Mouse (Mus musculus): ENCODE measurements around the gene Sgta. TPM values are rescaled to one million over a fixed set of nuclear protein-coding genes. Genes with fewer than 3 reads are reported as not detected.

The Sgta gene
- total and polyA plus RNA-seq, 3 experiments: 100 to 1,019 (median 152) TPM

DNA sequence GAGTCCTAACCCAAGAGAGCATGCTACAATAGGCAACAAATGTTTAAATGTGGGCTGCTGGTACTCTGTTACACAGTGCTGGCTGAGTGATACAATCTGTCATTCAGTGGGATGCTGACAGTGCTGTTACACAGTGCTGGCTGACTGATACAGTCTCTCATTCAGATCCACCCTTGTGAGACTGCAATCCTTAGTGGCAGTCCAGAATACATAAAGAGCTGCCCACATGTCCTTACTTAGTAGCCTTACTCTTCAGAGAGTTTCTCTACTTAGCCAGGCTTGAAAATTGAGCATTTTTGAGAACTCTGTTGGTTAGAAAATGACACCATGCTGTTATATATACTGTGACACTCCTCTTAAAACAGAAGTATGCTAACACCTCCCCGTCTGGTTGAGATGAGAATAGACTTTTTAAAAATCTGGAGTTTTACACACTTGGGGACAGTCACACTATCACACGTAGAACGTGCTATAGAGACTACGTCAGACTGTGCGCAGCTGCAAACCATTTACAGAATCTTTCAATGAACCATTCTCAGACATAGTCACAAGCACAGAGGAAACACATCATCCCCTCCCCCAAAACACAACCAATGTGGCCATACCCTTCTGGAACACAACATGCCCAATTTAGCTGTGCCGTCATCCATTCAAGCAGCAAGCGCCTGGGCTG, 53.8 kb downstream of the Sgta start:
- Histone ChIP-seq H3K79me2 (ENCODE audit: control insufficient read depth, insufficient read depth, low read length, poor library complexity) (no peaks in the 10 kb centered on the region), H3K4me1 (ENCODE audit: control insufficient read depth in 1 of 2, insufficient read depth in 2 of 2, low read length in 2 of 2) (no peaks in the 10 kb centered on the region), H3K9ac (ENCODE audit: control insufficient read depth, low read depth, low read length, poor library complexity, severe bottlenecking) (no peak overlapping the region), H3K27ac (ENCODE audit: control insufficient read depth, low read depth, low read length) (no peak overlapping the region), H3K27me3 (ENCODE audit: control insufficient read depth in 1 of 2, insufficient read depth in 2 of 2, low read length in 2 of 2) (no peaks in the 10 kb centered on the region), H3K36me3 (ENCODE audit: control insufficient read depth in 1 of 2, insufficient read depth in 2 of 2, low read length in 2 of 2) (peaks cover 0 to 2% of the 10 kb centered on the region in 2 experiments; a peak in 1 of 4 replicates), H3K4me3 (ENCODE audit: control insufficient read depth in 1 of 2, insufficient read depth in 1 of 2, low read depth in 2 of 2, low read length in 2 of 2) (no peak overlapping the region), H3K9me3 (replicated peaks; ENCODE audit: insufficient read depth, low read length) (no peaks in the 10 kb centered on the region)
- DNase-seq (ENCODE audit: low read depth, low spot score): no peak
- TF ChIP-seq ZMIZ1 (IDR thresholded peaks at IDR 0.05; ENCODE audit: low read depth, low read length) (no peak), RCOR1 (IDR thresholded peaks at IDR 0.05; ENCODE audit: low read depth, low read length) (no peak), POLR2AphosphoS2 (IDR thresholded peaks at IDR 0.05; ENCODE audit: low read length) (no peak), MAFK (IDR thresholded peaks at IDR 0.05; ENCODE audit: borderline replicate concordance, low read depth, low read length) (no peak), MAX (IDR thresholded peaks at IDR 0.05; ENCODE audit: low read length) (no peak), EP300 (IDR thresholded peaks at IDR 0.05; ENCODE audit: low read depth in 1 of 2, low read length in 2 of 2) (no peak), MEF2A (IDR thresholded peaks at IDR 0.05; ENCODE audit: extremely low read depth, insufficient replicate concordance, low read depth, low read length, poor library complexity, severe bottlenecking) (no peak), TAL1 (IDR thresholded peaks at IDR 0.05; ENCODE audit: low read length) (no peak), NELFE (IDR thresholded peaks at IDR 0.05; ENCODE audit: low read depth, low read length) (no peak), CHD2 (IDR thresholded peaks at IDR 0.05; ENCODE audit: low read length) (no peak), CTCF (IDR thresholded peaks at IDR 0.05 in 2 of 3, conservative IDR thresholded peaks at IDR 0.05 in 1 of 3; ENCODE audit: control insufficient read depth in 1 of 3, insufficient read depth in 1 of 3, low read depth in 2 of 3, low read length in 3 of 3, poor library complexity in 1 of 3, severe bottlenecking in 1 of 3) (no peak), CHD1 (IDR thresholded peaks at IDR 0.05; ENCODE audit: low read depth, low read length) (no peak), MAZ (IDR thresholded peaks at IDR 0.05; ENCODE audit: low read depth, low read length) (no peak), GATA1 (IDR thresholded peaks at IDR 0.05; ENCODE audit: low read depth, low read length) (no peak), TCF12 (IDR thresholded peaks at IDR 0.05; ENCODE audit: low read depth, low read length) (no peak), E2F4 (IDR thresholded peaks at IDR 0.05; ENCODE audit: borderline replicate concordance, low read depth, low read length) (no peak), MYC (IDR thresholded peaks at IDR 0.05; ENCODE audit: low read depth, low read length) (no peak), ZKSCAN1 (IDR thresholded peaks at IDR 0.05; ENCODE audit: low read depth, low read length) (no peak)

GRCm38 (mm10) chr10:81001161-81001560, 58.8 kb downstream of the Sgta start:
- Histone ChIP-seq H3K27ac (ENCODE audit: control insufficient read depth, low read depth, low read length) (no peak overlapping the region), H3K27me3 (ENCODE audit: control insufficient read depth in 1 of 2, insufficient read depth in 2 of 2, low read length in 2 of 2) (no peaks in the 10 kb centered on the region), H3K9me3 (replicated peaks; ENCODE audit: insufficient read depth, low read length) (no peaks in the 10 kb centered on the region), H3K9ac (ENCODE audit: control insufficient read depth, low read depth, low read length, poor library complexity, severe bottlenecking) (no peak overlapping the region), H3K36me3 (ENCODE audit: control insufficient read depth in 1 of 2, insufficient read depth in 2 of 2, low read length in 2 of 2) (peaks cover 0 to 5% of the 10 kb centered on the region in 2 experiments; a peak in 2 of 4 replicates), H3K4me3 (ENCODE audit: control insufficient read depth in 1 of 2, insufficient read depth in 1 of 2, low read depth in 2 of 2, low read length in 2 of 2) (no peak overlapping the region), H3K79me2 (ENCODE audit: control insufficient read depth, insufficient read depth, low read length, poor library complexity) (no peaks in the 10 kb centered on the region), H3K4me1 (ENCODE audit: control insufficient read depth in 1 of 2, insufficient read depth in 2 of 2, low read length in 2 of 2) (peaks cover 5 to 8% of the 10 kb centered on the region in 2 experiments; a peak in 3 of 4 replicates)
- no peak for TF ChIP-seq UBTF (IDR thresholded peaks at IDR 0.05; ENCODE audit: borderline replicate concordance, insufficient read depth, low read depth, low read length)
- TF ChIP-seq ZC3H11A (IDR thresholded peaks at IDR 0.05; ENCODE audit: low read depth, low read length): no peak
- no peak for TF ChIP-seq CTCF (IDR thresholded peaks at IDR 0.05 in 2 of 3, conservative IDR thresholded peaks at IDR 0.05 in 1 of 3; ENCODE audit: control insufficient read depth in 1 of 3, insufficient read depth in 1 of 3, low read depth in 2 of 3, low read length in 3 of 3, poor library complexity in 1 of 3, severe bottlenecking in 1 of 3)
- no peak for TF ChIP-seq GABPA (IDR thresholded peaks at IDR 0.05; ENCODE audit: low read depth, low read length)
- no peak for TF ChIP-seq CHD2 (IDR thresholded peaks at IDR 0.05; ENCODE audit: low read length)
- no peak for TF ChIP-seq SIN3A (IDR thresholded peaks at IDR 0.05; ENCODE audit: low read length)
- no peak for TF ChIP-seq ZMIZ1 (IDR thresholded peaks at IDR 0.05; ENCODE audit: low read depth, low read length)
- no peak for TF ChIP-seq MAZ (IDR thresholded peaks at IDR 0.05; ENCODE audit: low read depth, low read length)
- TF ChIP-seq MAFK (IDR thresholded peaks at IDR 0.05; ENCODE audit: borderline replicate concordance, low read depth, low read length): no peak
- no peak for TF ChIP-seq POLR2AphosphoS2 (IDR thresholded peaks at IDR 0.05; ENCODE audit: low read length)
- no peak for TF ChIP-seq MYB (IDR thresholded peaks at IDR 0.05; ENCODE audit: low read depth, low read length)
- no peak for TF ChIP-seq MXI1 (IDR thresholded peaks at IDR 0.05; ENCODE audit: low read depth, low read length)
- TF ChIP-seq ETS1 (IDR thresholded peaks at IDR 0.05; ENCODE audit: low read depth, low read length): no peak
- TF ChIP-seq ZNF384 (IDR thresholded peaks at IDR 0.05; ENCODE audit: low read depth, low read length): no peak
- no peak for TF ChIP-seq NRF1 (IDR thresholded peaks at IDR 0.05; ENCODE audit: insufficient read depth, low read depth, low read length, poor library complexity, severe bottlenecking)
- DNase-seq (ENCODE audit: low read depth, low spot score): no peak

All from MEL (cell line).